Mouse (Mus musculus) cerebellum, adult (tissue): ENCODE data around the gene Taar6.

Source experiments
- ATAC-seq: cut with Nextera tagmentation; 2 replicates; pipeline ENCODE4 v1.9.2; 2017; ENCODE audit warnings: mild to moderate bottlenecking, moderate library complexity, mixed read lengths; ENCODE audit not compliant: insufficient number of reproducible peaks, low FRiP score, low TSS enrichment

Gene Taar6

DNA sequence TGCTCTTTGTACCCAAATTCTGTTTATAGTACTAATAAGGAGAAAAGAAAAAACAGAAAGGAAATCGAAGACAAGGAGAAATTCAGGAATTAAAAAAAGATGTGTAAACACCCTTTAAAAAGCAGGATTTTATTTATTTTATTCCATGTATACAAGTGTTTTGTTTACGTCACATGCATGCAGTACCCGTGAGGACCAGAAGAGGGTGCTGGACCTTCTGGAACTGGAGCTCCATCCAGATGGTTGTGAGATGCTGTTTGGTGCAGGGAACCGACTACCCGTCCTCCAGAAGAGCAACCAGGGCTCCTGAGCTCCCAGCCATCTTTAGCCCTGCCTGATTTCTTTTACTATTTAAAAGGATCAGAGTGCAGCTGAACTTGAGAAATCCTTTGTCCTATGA is 43.0 kb downstream of the Taar6 start:
- no peak for ATAC-seq

DNA sequence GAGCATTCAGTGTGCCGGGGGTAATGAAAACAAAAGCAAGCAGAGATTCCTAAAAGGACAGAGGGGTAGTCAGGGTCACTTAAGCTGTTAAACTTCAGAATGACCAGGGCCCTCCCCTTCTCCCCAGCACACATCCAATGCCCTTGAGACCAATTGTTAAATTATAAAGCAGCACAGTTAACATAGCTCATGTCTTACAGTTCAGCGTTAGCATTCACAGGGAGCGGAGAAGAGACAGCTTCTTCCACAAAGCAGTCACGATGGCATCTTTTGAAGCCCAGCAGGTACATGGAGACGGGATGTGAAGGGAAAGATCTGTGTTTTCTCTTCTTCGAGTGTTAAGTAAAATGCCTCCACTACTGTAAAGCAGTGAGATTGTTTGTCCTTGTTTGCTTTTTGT is 47.1 kb downstream of the Taar6 start, which contains the start of gene Taar2:
Gene Taar2 (plus strand): TSS at position 261 of the 400 bp plus-strand sequence.
- 0 out of 2 replicates have a peak, but pooled peaks have one; percentile 20 for ATAC-seq

DNA sequence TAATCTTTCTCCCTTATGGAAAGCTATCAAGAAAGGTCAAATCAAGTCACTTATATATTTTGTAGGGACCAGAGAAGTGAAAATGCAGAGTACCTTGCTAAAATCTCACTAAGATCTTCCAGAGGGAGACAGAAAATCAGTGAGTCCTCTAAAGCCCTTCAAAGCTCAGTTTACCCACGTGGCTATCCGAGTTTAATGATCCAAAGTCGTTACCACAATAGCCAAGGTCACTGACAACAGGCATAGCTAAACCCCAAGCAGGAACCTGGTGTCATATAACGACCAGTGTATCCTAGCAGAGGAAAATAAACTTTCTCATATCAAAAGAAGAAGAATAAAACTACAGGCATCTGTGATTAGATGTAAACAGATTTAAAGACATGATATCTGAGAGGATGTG is 47.8 kb downstream of the Taar6 start:
- no peak for ATAC-seq
